Mouse (Mus musculus) B cell, adult 62 days (primary cell): Measurements from ENCODE around the gene Coro1c. TPM values are rescaled to one million over a fixed set of nuclear protein-coding genes. Genes with fewer than 3 reads are reported as not detected.

Experiments
- total RNA-seq: library from RNA; stranded (reverse); gene quantifications from 4 replicates; pipeline ENCODE4 v1.2.4, GENCODE M21; 2023

The Coro1c gene
- total RNA-seq = 46.0 to 59.9 TPM (median 49.8 TPM) in 4 replicates

GRCm38 (mm10) chr5:113908592-113909441 lies at the start of gene Coro1c:
TSS of gene Coro1c (minus strand) at chr5:113908758.

GRCm38 (mm10) chr5:113832490-113832901 lies 76.1 kb downstream of the Coro1c start, which contains the start of gene Selplg:
TSS of gene Selplg (minus strand) at chr5:113832644.

GRCm38 (mm10) chr5:113800280-113800679 lies 108.3 kb downstream of the Coro1c start, which contains the start of gene Tmem119:
TSS of gene Tmem119 (minus strand) at chr5:113800516.

Other genes starting within 250 kb of the Coro1c start
- gene 1700069L16Rik, start 184.0 kb downstream of the Coro1c start, total RNA-seq = not detected in 4 replicates
- 4.4 to 5.4 TPM (median 5.0 TPM) in 4 replicates for gene Ficd, start 173.0 kb downstream of the Coro1c start, total RNA-seq
- gene Sart3, start 136.2 kb downstream of the Coro1c start, total RNA-seq = 66.0 to 77.2 TPM (median 71.4 TPM) in 4 replicates
- gene Iscu, start 136.0 kb downstream of the Coro1c start, total RNA-seq = 61.9 to 74.4 TPM (median 67.5 TPM) in 4 replicates
- gene Tmem119, start 108.2 kb downstream of the Coro1c start, total RNA-seq = not detected in 4 replicates
- 41.8 to 51.4 TPM (median 46.6 TPM) in 4 replicates for gene Selplg, start 76.1 kb downstream of the Coro1c start, total RNA-seq
- 66.2 to 78.4 TPM (median 72.7 TPM) in 4 replicates for gene Ssh1, start 85.1 kb upstream of the Coro1c start, total RNA-seq
- gene Dao, start 94.9 kb upstream of the Coro1c start, total RNA-seq = 0.47 to 0.66 TPM in 2 of 4 replicates, not detected in the others
- gene Usp30, start 156.7 kb upstream of the Coro1c start, total RNA-seq = 19.5 to 25.6 TPM (median 21.8 TPM) in 4 replicates
- not detected in 4 replicates for gene Svop, start 182.8 kb upstream of the Coro1c start, total RNA-seq
- gene Alkbh2, start 219.5 kb upstream of the Coro1c start, total RNA-seq = 6.2 to 10.9 TPM (median 8.1 TPM) in 4 replicates
- 21.4 to 27.1 TPM (median 22.6 TPM) in 4 replicates for gene Ung, start 221.6 kb upstream of the Coro1c start, total RNA-seq
- 2.9 to 5.2 TPM (median 4.7 TPM) in 4 replicates for gene Acacb, start 237.8 kb upstream of the Coro1c start, total RNA-seq